Mouse (Mus musculus) cerebellum, postnatal 14 days (tissue): ENCODE measurements at regions not wholly inside any gene's neighbourhood (a gene's known extent, or its start where the extent isn't known, plus 50 kb on each side); places are given as distances from the start of the nearest gene placed in this dataset.

Experiments used
- DNase-seq, 2 experiments: peaks; one replicate each; pipeline ENCODE4 v3.0.0; 2021; ENCODE audit warnings: mixed read lengths in 2 of 2

DNA sequence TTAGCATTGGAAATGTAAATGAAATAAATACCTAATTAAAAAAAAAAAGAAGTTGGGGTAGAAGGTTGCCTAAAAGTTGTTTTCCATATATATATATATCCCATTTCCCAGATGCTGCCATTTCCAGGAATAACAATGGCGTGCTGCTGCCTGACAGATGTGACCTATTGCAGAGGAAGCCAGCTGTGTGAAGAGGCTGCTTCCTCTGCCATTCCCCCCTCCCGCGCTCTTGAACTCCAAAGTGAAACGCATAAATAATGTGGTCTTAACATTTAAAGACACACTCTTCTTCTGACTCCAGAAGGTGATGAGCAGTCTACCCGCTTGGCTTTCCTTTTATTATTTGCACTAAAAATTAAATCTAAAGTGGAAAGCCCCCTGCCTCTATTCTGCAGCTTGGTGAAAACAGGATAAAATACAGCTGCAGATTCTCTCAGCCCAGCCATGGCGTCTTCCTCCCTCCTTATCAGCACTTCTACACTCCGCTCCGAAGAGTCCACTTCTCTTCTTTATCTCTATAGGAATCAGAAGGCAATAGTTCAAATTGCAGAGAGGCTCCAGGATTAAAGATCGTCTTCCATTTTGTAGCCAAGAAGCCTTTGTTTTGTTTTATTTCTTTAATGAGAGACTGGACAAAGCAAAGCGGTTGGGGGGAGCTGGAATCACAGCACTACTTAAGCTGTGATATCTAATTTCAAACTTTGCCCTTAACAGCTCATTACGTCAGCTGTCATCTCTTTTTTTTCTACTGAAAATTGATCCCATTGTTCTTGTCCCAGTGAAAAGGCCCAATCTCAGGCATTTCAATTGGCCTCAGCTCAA, 385.1 kb downstream of the Rapgef2 start:
- no peak for DNase-seq

- DNase-seq: no peak
Observed at GRCm38 (mm10) chr3:78899446-78900230, 386.7 kb downstream of the Rapgef2 start.

GRCm38 (mm10) chr3:78889326-78889725, 397.0 kb downstream of the Rapgef2 start:
- DNase-seq: no peak

DNA sequence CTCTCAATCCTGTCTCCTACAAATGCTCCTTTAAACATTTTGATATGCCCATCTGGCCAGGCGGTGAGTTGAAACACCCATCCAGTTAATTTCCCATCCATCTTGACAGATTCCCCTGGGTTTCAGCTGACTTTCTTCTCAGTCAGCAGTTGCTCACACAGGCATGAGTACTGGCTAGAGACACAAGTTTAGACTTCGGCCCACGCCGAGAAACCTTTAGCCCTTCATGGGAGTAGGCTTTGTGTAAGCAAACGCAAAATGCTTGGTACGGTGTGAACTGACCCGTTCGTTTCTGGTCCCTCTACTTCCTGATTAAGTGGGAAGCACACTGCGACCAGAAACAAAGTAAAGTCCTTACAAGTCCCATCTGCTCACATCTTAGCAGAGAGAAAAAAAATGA, 401.6 kb downstream of the Rapgef2 start:
- no peak for DNase-seq

DNA sequence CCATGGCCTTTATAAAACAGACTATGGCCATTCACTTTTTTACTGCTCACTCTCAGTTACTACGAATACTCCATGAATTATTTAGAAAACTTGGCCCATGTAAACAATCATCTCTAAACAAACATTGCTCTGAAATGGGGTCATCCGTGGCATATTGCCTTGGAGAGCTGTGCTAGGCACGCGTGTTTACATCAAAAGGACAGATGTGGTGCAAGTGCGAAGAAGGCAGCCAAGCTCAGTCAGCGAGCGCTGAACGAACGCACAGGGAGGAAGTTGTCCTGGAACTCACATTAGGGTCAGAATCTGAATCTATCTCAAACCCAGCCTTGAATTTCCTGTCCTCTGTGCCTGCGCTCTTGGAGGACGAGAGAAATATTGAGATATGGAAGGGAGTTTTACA, 402.3 kb downstream of the Rapgef2 start:
- DNase-seq: no peak

- no peak for DNase-seq
Observed at GRCm38 (mm10) chr3:78880072-78880471, 406.2 kb downstream of the Rapgef2 start.

GRCm38 (mm10) chr3:78877323-78877722, 409.0 kb downstream of the Rapgef2 start:
- DNase-seq: no peak

DNA sequence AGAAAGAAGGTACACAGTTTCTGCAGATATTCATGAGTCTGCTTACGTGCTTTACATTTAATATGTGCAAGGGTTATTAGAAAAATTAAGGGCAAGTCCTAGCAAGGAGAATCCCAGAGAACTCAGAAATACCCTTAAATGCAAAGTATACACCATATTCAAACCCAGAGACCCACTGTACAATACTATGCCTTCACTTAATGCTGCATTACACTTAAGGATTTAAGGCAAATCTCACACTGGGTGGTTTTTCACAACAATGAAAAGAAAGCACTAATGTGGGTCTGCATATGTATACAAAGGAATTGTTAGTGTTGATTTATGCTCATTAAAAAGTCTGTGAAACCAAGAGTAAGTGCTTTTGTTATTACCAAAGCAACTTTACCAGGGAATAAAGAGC, 419.4 kb downstream of the Rapgef2 start:
- no peak for DNase-seq

DNA sequence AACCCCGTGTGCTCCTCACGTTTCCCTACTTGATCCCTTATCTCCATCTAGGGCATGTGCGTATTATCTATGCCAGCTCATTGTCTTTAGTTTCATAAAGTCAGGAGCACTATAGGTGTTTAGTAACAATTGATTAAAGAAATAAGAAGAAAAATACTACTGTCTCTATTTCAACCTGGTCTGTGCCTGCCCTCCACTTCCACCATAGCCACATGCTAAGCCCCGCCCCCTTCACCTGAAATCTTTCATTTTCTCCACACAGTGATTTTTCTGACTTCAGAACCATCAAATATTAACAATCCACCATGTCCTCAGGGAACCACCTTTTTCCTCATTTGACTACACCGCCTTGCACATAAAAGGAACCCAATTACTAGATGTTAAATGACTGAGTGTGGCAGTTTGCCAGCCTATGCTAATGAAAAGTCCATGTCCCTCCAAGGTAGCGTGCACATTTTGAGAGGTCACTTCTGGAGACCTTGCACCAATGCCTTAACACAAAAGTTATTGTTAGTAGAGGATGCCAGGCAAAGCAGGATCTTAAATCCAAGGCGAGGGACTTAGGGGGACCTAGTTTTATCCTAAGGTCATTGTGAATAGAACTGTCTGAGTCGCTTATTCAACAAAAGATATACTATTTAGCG, 420.1 kb downstream of the Rapgef2 start:
- no peak for DNase-seq

GRCm38 (mm10) chr3:78863005-78863404, 423.3 kb downstream of the Rapgef2 start:
- DNase-seq: no peak

DNA sequence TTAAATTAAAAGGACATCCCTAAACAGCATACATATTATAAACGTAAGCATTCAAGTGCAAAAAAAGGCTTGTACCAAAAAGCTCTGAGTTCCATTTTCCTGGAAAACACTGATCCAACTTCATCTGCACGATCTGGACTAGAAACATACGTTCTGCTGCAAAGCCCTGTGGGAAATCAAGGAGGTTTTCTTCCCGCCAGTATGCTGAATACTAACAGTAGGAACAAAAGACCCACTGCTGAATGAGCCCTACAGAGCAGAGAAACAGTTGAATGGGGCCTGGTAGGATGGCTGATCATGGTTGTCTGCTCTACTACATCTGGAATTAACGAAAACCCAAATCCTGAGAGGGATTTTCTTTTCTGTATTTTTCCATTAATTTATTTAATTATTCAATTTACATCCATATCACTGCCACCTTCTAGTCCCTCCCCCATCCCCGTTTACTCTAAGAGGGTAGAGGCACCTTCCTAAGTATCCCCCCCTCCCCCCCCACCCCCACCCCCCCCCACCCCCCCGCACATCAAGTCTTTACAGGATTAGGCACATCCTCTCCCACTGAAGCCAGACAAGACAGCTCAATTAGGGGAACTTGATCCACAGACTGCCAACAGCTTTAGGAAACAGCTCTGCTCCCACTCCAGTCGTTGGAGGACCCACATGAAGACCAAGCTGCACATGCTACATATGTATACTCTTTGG, 439.5 kb downstream of the Rapgef2 start:
- no peak for DNase-seq

DNA sequence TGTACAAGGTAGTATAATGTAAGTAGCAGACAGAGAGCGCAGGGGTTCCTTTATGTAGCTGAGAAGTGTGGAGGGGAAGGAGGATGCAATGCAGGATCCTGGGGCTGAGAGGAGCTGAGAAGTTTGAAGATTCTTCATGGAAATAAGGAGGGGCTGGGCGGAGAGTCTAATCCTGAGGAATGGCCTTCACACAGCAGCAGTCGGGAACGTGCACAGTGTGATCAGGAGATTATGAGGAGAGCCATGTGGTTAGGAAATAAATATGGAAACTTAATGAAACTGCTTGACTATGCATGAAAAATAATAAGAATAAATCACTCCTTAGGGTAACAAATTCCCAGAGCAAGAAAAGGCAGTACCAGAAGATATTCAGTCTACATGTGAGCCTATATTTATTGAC, 445.1 kb downstream of the Rapgef2 start:
- DNase-seq: no peak

- DNase-seq: no peak
Observed at GRCm38 (mm10) chr3:78836824-78837223, 449.5 kb downstream of the Rapgef2 start.

DNA sequence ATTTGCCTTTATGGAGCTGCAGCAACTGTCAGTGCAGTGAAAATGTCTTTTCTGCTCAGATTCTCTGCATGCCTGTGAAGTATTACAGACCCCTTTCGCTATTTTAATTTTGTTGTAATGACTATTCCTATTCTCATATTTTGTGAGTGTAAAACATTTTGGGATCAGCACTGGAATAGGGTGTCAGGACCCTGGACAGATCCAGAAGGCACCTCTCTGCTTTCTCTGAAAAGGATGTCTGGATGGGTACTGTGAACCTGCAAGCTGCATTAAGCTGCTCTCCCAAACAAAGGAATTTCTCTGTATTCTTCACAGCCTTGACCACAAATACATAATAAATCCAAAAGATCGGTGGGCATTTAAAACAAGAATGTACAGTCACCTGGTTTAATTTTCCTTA, 460.8 kb downstream of the Rapgef2 start:
- no peak for DNase-seq

GRCm38 (mm10) chr3:78812425-78812824, 473.9 kb downstream of the Rapgef2 start:
- no peak for DNase-seq

DNA sequence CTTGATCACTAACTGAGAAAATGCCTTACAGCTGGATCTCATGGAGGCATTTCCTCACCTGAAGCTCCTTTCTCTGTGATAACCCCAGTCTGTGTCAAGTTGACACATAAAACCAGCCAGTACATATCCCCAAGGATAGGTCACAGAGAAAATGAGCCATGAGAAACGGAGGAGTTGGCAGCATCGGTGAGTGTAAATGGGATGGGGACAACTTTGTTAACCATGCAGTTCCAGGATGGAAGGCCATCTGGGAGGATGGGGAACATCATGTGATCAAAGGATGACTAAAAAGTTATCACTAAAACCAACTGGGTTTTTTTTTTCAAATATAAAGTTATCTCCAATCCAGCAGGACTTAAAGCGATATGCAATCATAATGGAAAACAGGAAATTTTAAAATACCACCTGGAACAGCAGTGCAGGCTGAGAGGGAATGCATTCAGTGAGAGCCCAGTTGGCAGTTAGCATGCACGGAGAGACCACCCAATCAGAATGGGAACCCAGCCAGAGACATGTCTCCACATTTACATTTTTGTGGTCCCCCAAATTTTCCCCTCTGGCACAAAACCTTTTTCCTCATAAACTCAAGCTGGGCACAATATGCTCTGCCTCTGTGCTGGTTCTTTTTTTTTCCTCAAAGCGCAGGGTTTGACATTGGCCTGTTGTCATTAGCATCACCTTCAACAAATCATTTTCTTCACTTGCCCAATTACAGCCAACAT, 475.7 kb downstream of the Rapgef2 start:
- DNase-seq: peak; percentile 17 to 45

- DNase-seq: peak; percentile 56 to 69
Observed at GRCm38 (mm10) chr3:78803176-78803575, 483.1 kb downstream of the Rapgef2 start.

DNA sequence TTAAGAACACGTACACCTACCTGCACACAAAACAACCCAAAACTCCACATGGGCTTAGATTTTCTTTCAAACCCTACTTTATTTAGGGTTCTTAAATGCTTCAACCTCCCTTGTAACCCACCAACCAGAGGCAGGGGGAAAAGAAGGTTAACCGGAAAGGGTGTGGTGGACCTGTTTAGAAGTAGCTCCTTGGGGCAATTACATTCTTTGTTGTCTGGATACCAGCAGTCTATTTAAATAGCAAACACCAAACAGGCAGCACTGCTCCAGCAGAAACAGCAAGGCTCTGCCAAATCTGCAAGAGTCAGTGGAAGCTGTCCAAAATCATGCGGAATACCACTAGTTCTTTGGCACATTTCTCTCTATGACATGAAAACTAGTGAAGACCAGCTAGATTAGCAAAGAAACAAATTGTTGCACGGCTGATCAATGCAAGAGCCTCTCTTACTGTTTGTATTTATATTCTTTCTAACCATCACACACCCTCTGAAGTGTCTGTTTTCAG, 490.3 kb downstream of the Rapgef2 start:
- DNase-seq: peak; percentile 23 to 66

- DNase-seq: peak; percentile 17 to 21
Observed at GRCm38 (mm10) chr3:78792440-78793057, 493.8 kb downstream of the Rapgef2 start.

- peak; percentile 50 to 58 for DNase-seq
Observed at GRCm38 (mm10) chr3:78782766-78783165, 503.6 kb downstream of the Rapgef2 start.

GRCm38 (mm10) chr3:78755686-78756476, 530.4 kb downstream of the Rapgef2 start:
- peak; percentile 61 to 75 for DNase-seq
